Mouse (Mus musculus): ENCODE measurements around the gene Gm10142.
"Not testable (repeated sequence)": the region's sequence is repeated elsewhere in the genome, so short reads cannot be mapped to it uniquely, and the experiment has no call there.

Gene Gm10142

DNA sequence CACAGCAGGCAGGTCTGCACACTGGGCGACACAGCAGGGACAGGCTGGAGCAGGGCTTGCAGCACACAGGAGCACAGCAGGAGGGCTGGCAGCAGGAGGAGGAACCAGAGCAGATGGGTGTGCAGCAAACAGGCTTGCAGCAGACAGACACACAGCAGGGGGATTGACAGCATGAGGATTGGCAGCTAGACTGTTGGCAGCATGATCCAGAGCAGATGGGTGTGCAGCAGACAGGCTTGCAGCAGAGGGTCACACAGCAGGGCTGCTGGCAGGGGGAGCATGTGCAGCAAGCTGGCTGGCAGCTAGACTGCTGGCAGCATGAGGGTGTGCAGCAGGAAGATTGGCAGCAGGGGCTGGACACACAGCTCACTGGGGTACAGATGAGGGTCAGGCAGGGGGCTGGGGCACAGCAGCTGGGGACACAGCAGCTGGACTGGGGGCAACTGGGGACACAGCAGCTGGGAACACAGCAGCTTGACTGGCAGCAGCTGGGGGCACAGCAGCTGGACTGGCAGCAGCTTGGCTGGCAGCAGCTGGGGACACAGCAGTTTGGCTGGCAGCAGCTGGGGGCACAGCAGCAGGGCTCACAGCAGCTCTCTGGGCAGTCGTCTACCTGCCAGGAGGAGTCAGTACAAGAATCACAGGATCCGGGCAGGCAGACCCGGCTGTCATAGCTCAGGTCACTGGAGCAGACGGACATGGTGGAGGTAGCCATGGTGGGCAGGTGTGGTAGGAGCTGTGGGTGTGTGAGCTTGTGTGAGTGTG lies 26.5 kb downstream of the Gm10142 start, which contains the start of gene Gm18596:
Gene Gm18596 (minus strand): TSS at position 715 of the 765 bp plus-strand sequence.
- not testable (repeated sequence) for DNase-seq

DNA sequence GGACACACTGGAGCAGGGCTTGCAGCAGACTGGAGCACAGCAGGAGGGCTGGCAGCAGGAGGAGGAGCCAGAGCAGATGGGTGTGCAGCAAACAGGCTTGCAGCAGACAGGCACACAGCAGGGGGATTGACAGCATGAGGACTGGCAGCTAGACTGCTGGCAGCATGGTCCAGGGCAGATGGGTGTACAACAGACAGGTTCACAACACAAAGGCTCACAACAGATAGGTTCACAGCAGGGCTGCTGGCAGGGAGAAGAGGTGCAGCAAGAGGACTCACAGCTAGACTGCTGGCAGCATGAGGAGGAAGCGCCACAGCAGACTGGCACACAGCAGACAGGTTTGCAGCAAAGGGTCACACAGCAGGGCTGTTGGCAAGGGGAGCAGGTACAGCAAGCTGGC lies 35.1 kb downstream of the Gm10142 start:
- DNase-seq, result not testable (repeated sequence)

DNA sequence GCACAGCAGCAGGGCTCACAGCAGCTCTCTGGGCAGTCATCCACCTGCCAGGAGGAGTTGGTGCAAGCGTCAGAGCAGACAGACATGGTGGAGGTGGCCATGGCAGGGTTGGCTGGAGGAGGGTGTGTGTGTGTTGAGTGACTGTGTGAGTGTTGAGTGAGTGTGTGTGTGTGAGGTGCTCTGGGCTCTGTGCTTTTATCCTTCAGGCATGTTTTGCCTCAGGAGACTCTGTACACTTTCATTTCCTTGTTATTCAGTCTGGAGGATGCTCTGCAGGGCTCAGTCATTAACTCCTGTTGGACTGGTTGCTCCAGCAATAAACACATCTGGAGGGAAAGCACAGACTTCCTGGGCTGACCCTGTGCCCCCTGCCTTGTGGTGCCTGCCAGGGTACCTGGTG lies 35.6 kb downstream of the Gm10142 start, which contains the start of gene Gm9736:
Gene Gm9736 (minus strand): TSS at position 101 of the 400 bp plus-strand sequence.
- DNase-seq, result not testable (repeated sequence)

DNA sequence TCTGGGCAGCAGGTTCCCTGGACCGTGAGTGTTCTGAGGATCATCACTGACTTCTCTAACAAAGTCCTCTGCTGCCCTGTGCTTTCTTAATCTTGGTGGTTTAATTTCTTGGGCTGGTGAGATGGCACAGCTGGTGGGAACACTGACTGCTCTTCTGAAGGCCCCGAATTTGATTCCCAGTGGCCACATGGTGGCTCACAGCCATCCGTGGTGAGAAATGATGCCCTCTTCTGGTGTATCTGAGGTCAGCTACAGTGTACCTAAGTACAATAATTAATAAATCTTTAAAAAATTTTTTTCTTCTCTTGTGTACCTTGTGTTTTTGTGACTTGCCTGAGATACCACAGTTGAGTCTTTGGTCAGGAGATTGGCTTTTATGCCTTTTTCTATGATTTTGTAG lies 36.7 kb downstream of the Gm10142 start:
- DNase-seq, result not testable (repeated sequence)

DNA sequence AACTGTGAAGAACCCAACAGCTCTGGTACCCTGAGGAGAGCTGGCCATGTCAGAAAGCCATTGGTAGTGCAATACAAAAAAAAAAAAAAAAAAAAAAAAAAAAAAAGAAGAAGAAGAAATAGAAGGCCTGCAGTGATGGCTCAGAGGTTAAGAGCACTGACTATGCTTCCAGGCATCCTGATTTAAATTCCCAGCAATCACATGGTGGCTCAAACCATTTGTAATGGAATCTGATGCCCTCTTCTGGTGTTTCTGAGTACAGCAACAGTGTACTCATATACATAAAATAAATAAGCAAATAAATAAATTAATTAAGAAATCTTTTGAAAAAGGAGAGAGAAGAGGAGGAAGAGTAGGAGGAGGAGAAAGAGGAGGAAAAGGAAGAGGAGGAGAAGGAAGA lies 37.8 kb downstream of the Gm10142 start:
- DNase-seq, result no peak

DNA sequence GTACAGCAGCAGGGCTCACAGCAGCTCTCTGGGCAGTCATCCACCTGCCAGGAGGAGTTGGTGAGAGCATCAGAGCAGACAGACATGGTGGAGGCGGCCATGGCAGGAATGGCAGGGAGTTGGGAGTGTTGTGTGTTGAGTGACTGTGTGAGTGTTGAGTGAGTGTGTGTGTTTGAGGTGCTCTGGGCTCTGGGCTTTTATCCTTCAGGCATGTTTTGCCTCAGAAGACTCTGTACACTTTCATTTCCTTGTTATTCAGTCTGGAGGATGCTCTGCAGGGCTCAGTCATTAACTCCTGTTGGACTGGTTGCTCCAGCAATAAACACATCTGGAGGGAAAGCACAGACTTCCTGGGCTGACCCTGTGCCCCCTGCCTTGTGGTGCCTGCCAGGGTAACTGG lies 44.0 kb downstream of the Gm10142 start, which contains the start of gene Gm3233:
Gene Gm3233 (minus strand): TSS at position 101 of the 400 bp plus-strand sequence.
- DNase-seq, result not testable (repeated sequence)
